Mouse (Mus musculus) liver, embryonic 14.5 days (tissue): ENCODE results near the gene Pdcd1lg2. TPM values are rescaled to one million over a fixed set of nuclear protein-coding genes. Genes with fewer than 3 reads are reported as not detected.

Source experiments
- ATAC-seq: fragments of 200-750 bp; cut with Nextera tagmentation; 2 replicates; pipeline ENCODE4 v1.8.0; 2017; ENCODE audit warnings: moderate number of reproducible peaks, mild to moderate bottlenecking, moderate library complexity; ENCODE audit not compliant: insufficient read depth
- DNase-seq, 3 experiments: peaks; one replicate each; pipeline ENCODE4 v3.0.0-alpha.2; 2012 to 2013; ENCODE audit warnings: low read depth in 3 of 3, low spot score in 3 of 3
- H3K27ac ChIP-seq: fragments of 300-500 bp; sonication (generic); 2 replicates; pipeline ENCODE4 v1.5.1; 2014; ENCODE audit warnings: moderate library complexity, mild to moderate bottlenecking, control low read depth, inconsistent platforms
- H3K27me3 ChIP-seq: fragments of 300-500 bp; sonication (generic); 2 replicates; pipeline ENCODE4 v1.6.1; 2014; ENCODE audit warnings: mild to moderate bottlenecking, low read length, moderate library complexity; ENCODE audit not compliant: control insufficient read depth, insufficient read depth
- H3K36me3 ChIP-seq: fragments of 300-500 bp; sonication (generic); replicated peaks from 2 replicates; pipeline ENCODE4 v1.6.1; 2014; ENCODE audit warnings: low read depth; ENCODE audit not compliant: control insufficient read depth, insufficient read depth
- H3K4me1 ChIP-seq, 2 experiments: fragments of 200-500 bp in 1 of 2; fragments of 300-500 bp in 1 of 2; sonication (generic) in 1 of 2; replicated peaks; 2 replicates each; pipeline ENCODE4 v1.6.1; 2012 to 2014; ENCODE audit warnings: antibody characterized with exemption in 1 of 2, inconsistent platforms in 1 of 2, low read length in 1 of 2; ENCODE audit not compliant: control insufficient read depth in 2 of 2, insufficient read depth in 2 of 2
- H3K4me2 ChIP-seq: fragments of 300-500 bp; sonication (generic); 2 replicates; pipeline ENCODE4 v1.6.1; 2014; ENCODE audit warnings: low read depth, mild to moderate bottlenecking, control low read depth, moderate library complexity
- H3K4me3 ChIP-seq, 2 experiments: fragments of 200-500 bp in 1 of 2; fragments of 300-500 bp in 1 of 2; sonication (generic) in 1 of 2; 2 replicates each; pipeline ENCODE4 v1.5.1; 2012 to 2014; ENCODE audit warnings: low read depth in 2 of 2, low read length in 2 of 2, mild to moderate bottlenecking in 2 of 2, control low read depth in 1 of 2, inconsistent platforms in 1 of 2, moderate library complexity in 1 of 2; ENCODE audit not compliant: insufficient read depth in 1 of 2
- H3K9ac ChIP-seq: fragments of 300-500 bp; sonication (generic); replicated peaks from 2 replicates; pipeline ENCODE4 v1.6.1; 2014; ENCODE audit warnings: mild to moderate bottlenecking, control low read depth, moderate library complexity
- H3K9me3 ChIP-seq: fragments of 300-500 bp; sonication (generic); 2 replicates; pipeline ENCODE4 v1.6.1; 2016; ENCODE audit warnings: low read length, mixed read lengths; ENCODE audit not compliant: control insufficient read depth
- CTCF ChIP-seq: IDR thresholded peaks from 2 replicates; pipeline ENCODE4 v1.5.1; 2016; ENCODE audit warnings: antibody characterized with exemption, low read depth, control low read depth
- EP300 ChIP-seq: IDR thresholded peaks from 2 replicates; pipeline ENCODE4 v1.6.1; 2016; ENCODE audit warnings: antibody characterized with exemption, low read depth
- WGBS: fragments of 180-500 bp; shearing (Covaris S2); extraction: QIAGEN DNeasy Blood & Tissue Kit; methylation state at CpG from one replicate; pipeline ENCODE4 v1.1.7; 2014; ENCODE audit not compliant: insufficient replicate concordance; 5-methylcytosine and 5-hydroxymethylcytosine counted together
- polyA plus RNA-seq, 2 experiments: library from polyadenylated mRNA; depleted of rRNA in 1 of 2; stranded (reverse) in 1 of 2; unstranded in 1 of 2; fragments of >200 nt; fragmentation: Nextera tagmentation in 1 of 2; extraction: Ambion mirVana in 1 of 2; gene quantifications; 2 replicates each; pipeline versions ENCODE4 v1.2.1 to v1.2.3; 2012 to 2014

Gene Pdcd1lg2
- polyA plus RNA-seq, 2 experiments: 0.02 TPM; not detected in 1

DNA sequence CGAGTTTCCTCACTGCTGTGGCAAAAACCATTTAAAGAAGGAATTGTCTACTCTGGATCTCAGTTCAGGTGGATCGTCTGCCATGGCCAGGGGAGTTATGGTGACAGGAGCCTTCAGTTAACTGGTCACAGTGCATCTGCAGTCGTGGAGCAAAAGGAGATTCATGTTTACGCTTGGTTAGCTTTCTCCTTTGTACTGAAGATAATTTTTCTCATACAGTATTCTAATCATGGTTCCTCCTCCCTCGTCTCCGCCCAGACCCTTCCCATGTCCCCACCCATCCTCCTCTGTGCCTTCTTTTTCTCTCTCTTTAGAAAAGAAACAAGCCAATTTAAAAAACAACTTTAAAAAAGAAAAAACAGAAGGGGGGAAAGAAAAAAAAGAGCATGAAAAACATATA is 70.9 kb downstream of the Pdcd1lg2 start:
- TF ChIP-seq CTCF (no peak), EP300 (no peak)
- H3K27ac ChIP-seq: no peak overlapping the region
- no peaks in the 10 kb centered on the region for H3K36me3 ChIP-seq
- 37% methylated on average over 6 of the region's 6 CpGs for WGBS
- H3K9me3 ChIP-seq: no peaks in the 10 kb centered on the region
- no peaks in the 10 kb centered on the region for H3K27me3 ChIP-seq
- no peak overlapping the region for H3K9ac ChIP-seq
- no peak overlapping the region for H3K4me2 ChIP-seq
- H3K4me1 ChIP-seq: peaks cover 4 to 16% of the 10 kb centered on the region in 2 experiments
- no peak for DNase-seq
- ATAC-seq: no peak
- no peak overlapping the region for H3K4me3 ChIP-seq

DNA sequence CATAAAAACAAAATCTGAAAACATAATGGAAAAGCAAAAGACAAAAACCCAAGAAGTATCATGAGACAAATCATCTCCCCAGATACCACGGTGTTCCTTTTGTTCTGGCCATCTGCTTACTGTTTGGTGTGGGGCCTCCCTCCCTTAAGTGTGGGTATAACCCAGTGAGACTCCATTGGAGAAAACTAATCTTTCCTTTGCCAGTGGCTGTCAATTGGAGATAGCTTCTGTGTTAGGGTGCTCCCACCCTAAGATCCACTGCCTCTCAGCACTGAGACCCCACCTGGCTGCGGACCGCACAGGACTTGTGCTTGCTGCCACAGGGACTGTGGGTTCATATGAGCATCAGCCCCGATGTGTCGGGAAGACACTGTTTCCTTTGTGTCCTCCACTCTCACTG is 71.4 kb downstream of the Pdcd1lg2 start:
- ATAC-seq: peak; percentile 45; the same call in 1 of the 2 replicates
- DNase-seq: no peak
- peaks cover 4 to 16% of the 10 kb centered on the region in 2 experiments for H3K4me1 ChIP-seq
- no peaks in the 10 kb centered on the region for H3K9me3 ChIP-seq
- H3K36me3 ChIP-seq: no peaks in the 10 kb centered on the region
- H3K27ac ChIP-seq: no peak overlapping the region
- H3K9ac ChIP-seq: no peak overlapping the region
- 52% methylated on average over 5 of the region's 5 CpGs for WGBS
- H3K27me3 ChIP-seq: no peaks in the 10 kb centered on the region
- H3K4me3 ChIP-seq: no peak overlapping the region
- H3K4me2 ChIP-seq: no peak overlapping the region
- TF ChIP-seq CTCF (no peak), EP300 (no peak)

DNA sequence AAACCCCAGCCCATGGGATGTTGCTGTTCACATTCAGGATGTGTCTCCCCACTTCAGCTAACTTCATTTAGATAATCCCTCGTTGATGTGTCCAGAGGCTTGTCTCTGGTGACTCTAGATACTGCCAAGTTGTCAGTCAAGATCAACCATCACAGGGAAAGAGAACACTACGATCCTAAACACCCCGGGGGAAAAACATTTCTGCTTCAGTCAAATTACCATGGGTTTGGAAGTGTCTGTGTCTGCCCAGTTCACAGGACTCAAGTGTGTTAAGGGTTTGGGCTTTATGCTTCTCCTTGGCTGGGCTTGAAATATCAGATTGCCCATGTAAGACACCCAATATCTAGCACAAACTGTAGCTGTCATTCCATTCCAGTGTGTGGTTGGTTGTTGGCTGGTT is 71.9 kb downstream of the Pdcd1lg2 start:
- Histone ChIP-seq H3K27me3 (no peaks in the 10 kb centered on the region), H3K4me3 (no peak overlapping the region), H3K4me2 (no peak overlapping the region), H3K4me1 (peaks cover 4 to 16% of the 10 kb centered on the region in 2 experiments), H3K9me3 (no peaks in the 10 kb centered on the region), H3K36me3 (no peaks in the 10 kb centered on the region), H3K27ac (no peak overlapping the region), H3K9ac (no peak overlapping the region)
- ATAC-seq (no peak), DNase-seq (no peak)
- no peak for TF ChIP-seq EP300
- no peak for TF ChIP-seq CTCF
- 25% methylated on average over 3 of the region's 3 CpGs for WGBS

GRCm38 (mm10) chr19:29483386-29483785 is 72.7 kb downstream of the Pdcd1lg2 start:
- Histone ChIP-seq H3K36me3 (no peaks in the 10 kb centered on the region), H3K4me3 (no peak overlapping the region), H3K4me2 (no peak overlapping the region), H3K9me3 (no peaks in the 10 kb centered on the region), H3K9ac (no peak overlapping the region), H3K4me1 (peaks cover 4 to 22% of the 10 kb centered on the region in 2 experiments), H3K27ac (no peak overlapping the region), H3K27me3 (no peaks in the 10 kb centered on the region)
- DNase-seq (no peak), ATAC-seq (no peak)
- TF ChIP-seq EP300 (no peak), CTCF (no peak)
- 65% methylated on average over 2 of the region's 2 CpGs for WGBS

GRCm38 (mm10) chr19:29484537-29484936 is 73.8 kb downstream of the Pdcd1lg2 start:
- no peaks in the 10 kb centered on the region for H3K36me3 ChIP-seq
- H3K9ac ChIP-seq: no peak overlapping the region
- WGBS: 21% methylated on average over 2 of the region's 2 CpGs
- H3K27ac ChIP-seq: no peak overlapping the region
- H3K4me1 ChIP-seq: peaks cover 4 to 26% of the 10 kb centered on the region in 2 experiments
- DNase-seq (no peak), ATAC-seq (no peak)
- no peaks in the 10 kb centered on the region for H3K27me3 ChIP-seq
- TF ChIP-seq EP300 (no peak), CTCF (no peak)
- H3K9me3 ChIP-seq: no peaks in the 10 kb centered on the region
- no peak overlapping the region for H3K4me3 ChIP-seq
- no peak overlapping the region for H3K4me2 ChIP-seq
